Mouse (Mus musculus): Measurements from ENCODE around the gene Pxylp1. TPM values are rescaled to one million over a fixed set of nuclear protein-coding genes. Genes with fewer than 3 reads are reported as not detected.

The Pxylp1 gene
- polyA plus RNA-seq, 1 experiment from 2014 or later, result 26.8 TPM

GRCm38 (mm10) chr9:96818128-96818821 lies 74.2 kb downstream of the Pxylp1 start:
- peak; percentile 80 for TF ChIP-seq CTCF (IDR thresholded peaks at IDR 0.05)
- in situ Hi-C loops (cut with MboI; ENCODE audit: low pct_unique_long_range_greater_than_20kb), result loop anchor here (5.0 to 25.0 kb wide), 2 partner anchors 241 to 531 kb away; no protein-coding TSS in a partner anchor
- POLR2A ChIA-PET, result interaction anchor here (0.7 to 1.0 kb wide), 2 partner anchors 42 to 148 kb away, joined by 3 to 5 read pairs; no protein-coding TSS in a partner anchor
- ATAC-seq (no peak), DNase-seq (ENCODE audit: low read depth, low spot score) (peak; percentile 25)
- H3K27me3 ChIP-seq, result no peaks in the 10 kb centered on the region
- CTCF ChIA-PET, result interaction anchor here (0.7 to 2.6 kb wide), 12 partner anchors 10 to 243 kb away, joined by 3 to 16 read pairs (median 4); no protein-coding TSS in a partner anchor

- POLR2A ChIA-PET, result no interaction called here
- CTCF ChIA-PET, result no interaction called here
- DNase-seq (ENCODE audit: low read depth, low spot score), result no peak
Observed at GRCm38 (mm10) chr9:96811996-96812395, 80.5 kb downstream of the Pxylp1 start.

GRCm38 (mm10) chr9:96800131-96800825 lies 92.2 kb downstream of the Pxylp1 start:
- no peak for DNase-seq (ENCODE audit: low read depth, low spot score)
- peak; percentile 62 for ATAC-seq
- TF ChIP-seq CTCF (IDR thresholded peaks at IDR 0.05), result peak; percentile 72
- H3K27me3 ChIP-seq, result no peaks in the 10 kb centered on the region
- in situ Hi-C loops (cut with MboI; ENCODE audit: low pct_unique_long_range_greater_than_20kb), result loop anchor here (25.0 kb wide), 1 partner anchor 513 kb away; no protein-coding TSS in a partner anchor
- ChIA-PET CTCF (interaction anchor here (0.6 to 3.9 kb wide), 8 partner anchors 8 to 513 kb away, joined by 3 to 30 read pairs (median 3); no protein-coding TSS in a partner anchor), POLR2A (interaction anchor here (0.7 kb wide), 1 partner anchor 14 kb away, joined by 4 read pairs; no protein-coding TSS in a partner anchor)

More at GRCm38 (mm10) chr9:96811996-96812395, 80.5 kb downstream of the Pxylp1 start:
- in situ Hi-C loops (cut with MboI; ENCODE audit: low pct_unique_long_range_greater_than_20kb), result loop anchor here (25.0 kb wide), 1 partner anchor 525 kb away; no protein-coding TSS in a partner anchor
- no peak for TF ChIP-seq CTCF (IDR thresholded peaks at IDR 0.05)
- ATAC-seq, result no peak
- H3K27me3 ChIP-seq, result no peaks in the 10 kb centered on the region

GRCm38 (mm10) chr9:96797311-96797710 lies 95.2 kb downstream of the Pxylp1 start:
- no peak for TF ChIP-seq CTCF (IDR thresholded peaks at IDR 0.05)
- CTCF ChIA-PET, result interaction anchor here (1.2 to 2.5 kb wide), 4 partner anchors 9 to 224 kb away, joined by 3 to 12 read pairs (median 4); no protein-coding TSS in a partner anchor
- POLR2A ChIA-PET, result interaction anchor here (0.5 kb wide), 1 partner anchor 15 kb away, joined by 8 read pairs; no protein-coding TSS in a partner anchor
- in situ Hi-C loops (cut with MboI; ENCODE audit: low pct_unique_long_range_greater_than_20kb), result loop anchor here (5.0 kb wide), 1 partner anchor 125 kb away; no protein-coding TSS in a partner anchor
- no peak for ATAC-seq
- no peaks in the 10 kb centered on the region for H3K27me3 ChIP-seq
- no peak for DNase-seq (ENCODE audit: low read depth, low spot score)

- no peak for TF ChIP-seq CTCF (IDR thresholded peaks at IDR 0.05)
- H3K27me3 ChIP-seq, result no peaks in the 10 kb centered on the region
- DNase-seq (ENCODE audit: low read depth, low spot score) (no peak), ATAC-seq (no peak)
- ChIA-PET POLR2A (no interaction called here), CTCF (interaction anchor here (2.5 kb wide), 1 partner anchor 126 kb away, joined by 12 read pairs; no protein-coding TSS in a partner anchor)
- in situ Hi-C loops (cut with MboI; ENCODE audit: low pct_unique_long_range_greater_than_20kb), result loop anchor here (5.0 kb wide), 1 partner anchor 123 kb away; no protein-coding TSS in a partner anchor
Observed at GRCm38 (mm10) chr9:96795399-96795928, 97.0 kb downstream of the Pxylp1 start.

GRCm38 (mm10) chr9:96794601-96795000 lies 97.9 kb downstream of the Pxylp1 start:
- no peaks in the 10 kb centered on the region for H3K27me3 ChIP-seq
- POLR2A ChIA-PET, result no interaction called here
- no peak for ATAC-seq
- CTCF ChIA-PET, result interaction anchor here (0.7 kb wide), 1 partner anchor 125 kb away, joined by 3 read pairs; no protein-coding TSS in a partner anchor
- no peak for DNase-seq (ENCODE audit: low read depth, low spot score)
- TF ChIP-seq CTCF (IDR thresholded peaks at IDR 0.05), result no peak
- in situ Hi-C loops (cut with MboI; ENCODE audit: low pct_unique_long_range_greater_than_20kb), result no loop called here

- TF ChIP-seq CTCF (IDR thresholded peaks at IDR 0.05), result no peak
Observed at GRCm38 (mm10) chr9:96792543-96792942, 99.9 kb downstream of the Pxylp1 start.

GRCm38 (mm10) chr9:96790389-96791007 lies 102.0 kb downstream of the Pxylp1 start:
- ChIA-PET POLR2A (no interaction called here), CTCF (interaction anchor here (0.7 to 1.5 kb wide), 5 partner anchors 8 to 16 kb away, joined by 3 to 4 read pairs (median 3); no protein-coding TSS in a partner anchor)
- TF ChIP-seq CTCF (IDR thresholded peaks at IDR 0.05), result peak; percentile 55
- DNase-seq (ENCODE audit: low read depth, low spot score) (no peak), ATAC-seq (no peak)
- no peaks in the 10 kb centered on the region for H3K27me3 ChIP-seq
- in situ Hi-C loops (cut with MboI; ENCODE audit: low pct_unique_long_range_greater_than_20kb), result no loop called here

More at GRCm38 (mm10) chr9:96792543-96792942, 99.9 kb downstream of the Pxylp1 start:
- ChIA-PET CTCF (interaction anchor here (0.7 to 1.0 kb wide), 2 partner anchors 45 to 193 kb away, joined by 3 to 4 read pairs; no protein-coding TSS in a partner anchor), POLR2A (interaction anchor here (0.6 kb wide), 1 partner anchor 18 kb away, joined by 3 read pairs; no protein-coding TSS in a partner anchor)
- in situ Hi-C loops (cut with MboI; ENCODE audit: low pct_unique_long_range_greater_than_20kb), result no loop called here
- ATAC-seq, result no peak
- no peak for DNase-seq (ENCODE audit: low read depth, low spot score)
- H3K27me3 ChIP-seq, result no peaks in the 10 kb centered on the region

GRCm38 (mm10) chr9:96789906-96790305 lies 102.6 kb downstream of the Pxylp1 start:
- H3K27me3 ChIP-seq, result no peaks in the 10 kb centered on the region
- ATAC-seq, result peak; percentile 65
- TF ChIP-seq CTCF (IDR thresholded peaks at IDR 0.05), result no peak
- in situ Hi-C loops (cut with MboI; ENCODE audit: low pct_unique_long_range_greater_than_20kb), result loop anchor here (5.0 kb wide), 1 partner anchor 72 kb away; no protein-coding TSS in a partner anchor
- peak; percentile 79 for DNase-seq (ENCODE audit: low read depth, low spot score)
- ChIA-PET POLR2A (no interaction called here), CTCF (interaction anchor here (1.0 to 1.8 kb wide), 4 partner anchors 9 to 120 kb away, joined by 3 to 7 read pairs (median 4); no protein-coding TSS in a partner anchor)
